Mouse (Mus musculus): ENCODE measurements around the gene Mov10l1. TPM values are rescaled to one million over a fixed set of nuclear protein-coding genes. Genes with fewer than 3 reads are reported as not detected.

Gene Mov10l1
- polyA plus RNA-seq, 1 experiment from 2014 or later, result not detected

GRCm38 (mm10) chr15:89000367-89000766 is 17.7 kb downstream of the Mov10l1 start:
- 85% methylated on average over 2 of the region's 2 CpGs for WGBS
- no peak overlapping the region for H3K4me3 ChIP-seq (replicated peaks; ENCODE audit: low read length)
- H3K4me2 ChIP-seq (ENCODE audit: low read length), result no peak overlapping the region
- H3K9ac ChIP-seq (replicated peaks; ENCODE audit: low read depth, low read length), result no peak overlapping the region
- H3K4me1 ChIP-seq (replicated peaks; ENCODE audit: control insufficient read depth, insufficient read depth, low read length), result no peaks in the 10 kb centered on the region
- H3K27me3 ChIP-seq (replicated peaks; ENCODE audit: control insufficient read depth, insufficient read depth, low read length), result no peaks in the 10 kb centered on the region
- no peaks in the 10 kb centered on the region for H3K36me3 ChIP-seq (ENCODE audit: control insufficient read depth, insufficient read depth)
- H3K9me3 ChIP-seq (ENCODE audit: control insufficient read depth, low read length), result no peaks in the 10 kb centered on the region
- ATAC-seq, result no peak
- H3K27ac ChIP-seq (ENCODE audit: low read length), result no peak overlapping the region

DNA sequence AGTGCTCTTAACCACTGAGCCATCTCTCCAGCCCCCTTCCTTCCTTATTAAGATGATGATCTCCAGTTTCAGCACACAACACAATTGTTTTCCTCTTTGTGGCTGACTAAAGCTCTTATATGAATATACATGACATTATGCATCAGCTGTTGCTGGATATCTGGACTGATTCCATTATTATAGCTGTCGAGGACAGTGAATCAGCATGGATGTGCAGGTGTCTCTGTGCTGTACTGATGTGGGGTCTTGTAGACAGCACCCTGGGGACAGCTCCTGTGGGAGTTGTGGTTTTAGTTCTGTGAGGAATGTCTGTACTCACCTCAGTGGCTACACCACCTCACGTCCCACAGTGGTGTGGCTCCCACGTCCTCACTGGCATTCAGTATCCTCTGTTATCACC is 18.5 kb downstream of the Mov10l1 start:
- Histone ChIP-seq H3K27me3 (replicated peaks; ENCODE audit: control insufficient read depth, insufficient read depth, low read length) (no peaks in the 10 kb centered on the region), H3K9ac (replicated peaks; ENCODE audit: low read depth, low read length) (no peak overlapping the region), H3K4me3 (replicated peaks; ENCODE audit: low read length) (no peak overlapping the region), H3K4me1 (replicated peaks; ENCODE audit: control insufficient read depth, insufficient read depth, low read length) (no peaks in the 10 kb centered on the region), H3K27ac (ENCODE audit: low read length) (no peak overlapping the region), H3K36me3 (ENCODE audit: control insufficient read depth, insufficient read depth) (no peaks in the 10 kb centered on the region), H3K4me2 (ENCODE audit: low read length) (no peak overlapping the region), H3K9me3 (ENCODE audit: control insufficient read depth, low read length) (no peaks in the 10 kb centered on the region)
- no peak for ATAC-seq
- 70% methylated on average over 3 of the region's 3 CpGs for WGBS

- 92% methylated on average over 7 of the region's 7 CpGs for WGBS
- Histone ChIP-seq H3K36me3 (ENCODE audit: control insufficient read depth, insufficient read depth) (no peaks in the 10 kb centered on the region), H3K27ac (ENCODE audit: low read length) (no peak overlapping the region), H3K27me3 (replicated peaks; ENCODE audit: control insufficient read depth, insufficient read depth, low read length) (no peaks in the 10 kb centered on the region), H3K4me2 (ENCODE audit: low read length) (no peak overlapping the region), H3K9ac (replicated peaks; ENCODE audit: low read depth, low read length) (no peak overlapping the region), H3K4me3 (replicated peaks; ENCODE audit: low read length) (no peak overlapping the region), H3K4me1 (replicated peaks; ENCODE audit: control insufficient read depth, insufficient read depth, low read length) (no peaks in the 10 kb centered on the region), H3K9me3 (ENCODE audit: control insufficient read depth, low read length) (no peaks in the 10 kb centered on the region)
- ATAC-seq, result no peak
Observed at GRCm38 (mm10) chr15:89007002-89007401, 24.3 kb downstream of the Mov10l1 start.

DNA sequence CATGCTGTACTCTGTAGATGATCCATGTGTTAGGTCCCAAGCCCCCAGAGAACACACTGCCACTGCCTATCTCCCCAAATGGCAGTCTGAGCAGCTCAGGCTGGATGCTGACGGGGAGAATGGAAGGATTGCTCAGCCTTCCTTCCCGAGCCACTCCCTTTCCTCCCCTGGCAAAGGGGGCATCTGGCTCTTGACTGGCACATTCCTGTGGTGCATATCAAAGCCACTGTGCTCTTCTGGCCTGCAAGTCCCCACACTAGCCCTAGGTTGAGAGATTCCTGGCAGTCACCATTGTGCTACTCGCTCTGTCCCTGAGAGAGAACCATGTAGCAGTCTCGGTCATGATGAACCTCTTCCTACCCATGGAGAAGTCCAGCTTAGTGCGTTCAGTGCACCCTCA is 25.1 kb downstream of the Mov10l1 start:
- no peaks in the 10 kb centered on the region for H3K36me3 ChIP-seq (ENCODE audit: control insufficient read depth, insufficient read depth)
- no peak overlapping the region for H3K9ac ChIP-seq (replicated peaks; ENCODE audit: low read depth, low read length)
- H3K27me3 ChIP-seq (replicated peaks; ENCODE audit: control insufficient read depth, insufficient read depth, low read length), result no peaks in the 10 kb centered on the region
- H3K4me2 ChIP-seq (ENCODE audit: low read length), result no peak overlapping the region
- H3K9me3 ChIP-seq (ENCODE audit: control insufficient read depth, low read length), result no peaks in the 10 kb centered on the region
- H3K4me3 ChIP-seq (replicated peaks; ENCODE audit: low read length), result no peak overlapping the region
- 87% methylated on average over 5 of the region's 5 CpGs for WGBS
- no peak overlapping the region for H3K27ac ChIP-seq (ENCODE audit: low read length)
- H3K4me1 ChIP-seq (replicated peaks; ENCODE audit: control insufficient read depth, insufficient read depth, low read length), result no peaks in the 10 kb centered on the region
- ATAC-seq, result no peak

DNA sequence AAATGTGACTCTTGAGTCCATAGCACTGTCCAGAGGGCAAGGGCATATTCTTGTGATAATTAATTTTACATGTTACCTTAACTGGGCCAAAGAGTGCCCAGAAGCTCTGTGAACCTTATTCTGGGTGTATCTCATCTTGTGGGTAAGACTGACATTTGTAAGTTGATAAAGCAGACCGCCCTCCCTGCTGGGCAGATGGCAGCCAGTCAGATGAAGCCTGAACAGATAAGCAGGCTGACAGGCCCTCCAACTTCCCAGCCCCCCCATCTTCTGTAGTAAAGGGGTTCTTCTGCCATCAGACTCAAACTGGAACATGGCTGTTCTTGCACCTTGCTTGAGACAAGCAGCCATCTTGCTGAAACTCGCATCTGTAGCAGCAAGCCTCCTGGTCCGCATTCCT is 34.0 kb downstream of the Mov10l1 start:
- ATAC-seq, result no peak
- H3K4me1 ChIP-seq (replicated peaks; ENCODE audit: control insufficient read depth, insufficient read depth, low read length), result no peaks in the 10 kb centered on the region
- WGBS, result 91% methylated on average over 3 of the region's 3 CpGs

DNA sequence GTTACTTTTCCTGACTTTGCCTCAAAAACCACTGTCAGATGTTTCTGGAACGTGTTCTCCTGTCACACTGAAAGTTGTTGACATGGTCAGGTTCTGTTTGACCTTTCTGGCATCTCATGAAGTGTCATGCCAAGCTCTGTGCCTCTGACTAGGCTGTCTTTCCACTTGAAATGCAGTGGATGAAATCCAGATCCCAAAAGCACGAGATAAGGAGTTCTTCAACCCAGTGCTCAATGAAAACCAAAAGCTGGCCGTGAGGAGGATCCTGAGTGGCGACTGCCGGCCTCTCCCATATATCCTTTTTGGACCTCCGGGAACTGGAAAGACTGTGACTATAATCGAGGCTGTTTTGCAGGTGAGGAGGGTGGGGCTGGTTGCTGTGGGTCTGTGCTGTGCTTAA is 37.4 kb downstream of the Mov10l1 start:
- H3K4me3 ChIP-seq (replicated peaks; ENCODE audit: low read length), result no peak overlapping the region
- no peak overlapping the region for H3K9ac ChIP-seq (replicated peaks; ENCODE audit: low read depth, low read length)
- no peaks in the 10 kb centered on the region for H3K36me3 ChIP-seq (ENCODE audit: control insufficient read depth, insufficient read depth)
- H3K27me3 ChIP-seq (replicated peaks; ENCODE audit: control insufficient read depth, insufficient read depth, low read length), result no peaks in the 10 kb centered on the region
- H3K27ac ChIP-seq (ENCODE audit: low read length), result no peak overlapping the region
- 81% methylated on average over 7 of the region's 7 CpGs for WGBS
- no peaks in the 10 kb centered on the region for H3K9me3 ChIP-seq (ENCODE audit: control insufficient read depth, low read length)
- ATAC-seq, result no peak
- no peaks in the 10 kb centered on the region for H3K4me1 ChIP-seq (replicated peaks; ENCODE audit: control insufficient read depth, insufficient read depth, low read length)
- H3K4me2 ChIP-seq (ENCODE audit: low read length), result no peak overlapping the region

More for the DNA sequence above, 34.0 kb downstream of the Mov10l1 start:
- H3K27me3 ChIP-seq (replicated peaks; ENCODE audit: control insufficient read depth, insufficient read depth, low read length), result no peaks in the 10 kb centered on the region
- H3K36me3 ChIP-seq (ENCODE audit: control insufficient read depth, insufficient read depth), result no peaks in the 10 kb centered on the region
- no peaks in the 10 kb centered on the region for H3K9me3 ChIP-seq (ENCODE audit: control insufficient read depth, low read length)
- no peak overlapping the region for H3K4me3 ChIP-seq (replicated peaks; ENCODE audit: low read length)
- H3K4me2 ChIP-seq (ENCODE audit: low read length), result no peak overlapping the region
- no peak overlapping the region for H3K9ac ChIP-seq (replicated peaks; ENCODE audit: low read depth, low read length)
- no peak overlapping the region for H3K27ac ChIP-seq (ENCODE audit: low read length)

GRCm38 (mm10) chr15:89020492-89020891 is 37.8 kb downstream of the Mov10l1 start:
- H3K27ac ChIP-seq (ENCODE audit: low read length), result no peak overlapping the region
- WGBS, result 85% methylated on average over 7 of the region's 7 CpGs
- H3K9me3 ChIP-seq (ENCODE audit: control insufficient read depth, low read length), result no peaks in the 10 kb centered on the region
- H3K27me3 ChIP-seq (replicated peaks; ENCODE audit: control insufficient read depth, insufficient read depth, low read length), result no peaks in the 10 kb centered on the region
- ATAC-seq, result no peak
- H3K36me3 ChIP-seq (ENCODE audit: control insufficient read depth, insufficient read depth), result no peaks in the 10 kb centered on the region
- H3K4me2 ChIP-seq (ENCODE audit: low read length), result no peak overlapping the region
- H3K4me1 ChIP-seq (replicated peaks; ENCODE audit: control insufficient read depth, insufficient read depth, low read length), result no peaks in the 10 kb centered on the region
- H3K4me3 ChIP-seq (replicated peaks; ENCODE audit: low read length), result no peak overlapping the region
- no peak overlapping the region for H3K9ac ChIP-seq (replicated peaks; ENCODE audit: low read depth, low read length)

DNA sequence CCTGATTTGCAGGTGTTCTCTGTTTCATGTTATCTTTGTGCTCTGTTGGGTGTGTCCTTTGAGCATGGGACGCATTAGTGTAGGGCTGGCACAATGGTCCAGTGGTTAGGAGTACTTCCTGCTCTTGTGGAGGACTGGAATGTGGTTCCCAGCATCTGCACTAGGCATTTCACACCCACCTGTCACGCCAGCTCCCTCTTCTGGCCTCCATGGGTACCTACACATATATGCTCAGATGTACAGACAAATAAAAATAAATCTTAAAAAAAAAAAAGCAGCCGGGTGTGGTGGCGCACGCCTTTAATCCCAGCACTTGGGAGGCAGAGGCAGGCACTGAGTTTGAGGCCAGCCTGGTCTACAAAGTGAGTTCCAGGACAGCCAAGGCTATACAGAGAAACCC is 61.7 kb downstream of the Mov10l1 start:
- H3K4me3 ChIP-seq (replicated peaks; ENCODE audit: low read length), result no peak overlapping the region
- 76% methylated on average over 5 of the region's 5 CpGs for WGBS
- no peaks in the 10 kb centered on the region for H3K27me3 ChIP-seq (replicated peaks; ENCODE audit: control insufficient read depth, insufficient read depth, low read length)
- ATAC-seq, result no peak
- H3K36me3 ChIP-seq (ENCODE audit: control insufficient read depth, insufficient read depth), result no peaks in the 10 kb centered on the region
- H3K4me1 ChIP-seq (replicated peaks; ENCODE audit: control insufficient read depth, insufficient read depth, low read length), result no peaks in the 10 kb centered on the region
- H3K9me3 ChIP-seq (ENCODE audit: control insufficient read depth, low read length), result peaks cover 6% of the 10 kb centered on the region; the same call in 1 of the 2 replicates
- no peak overlapping the region for H3K4me2 ChIP-seq (ENCODE audit: low read length)
- H3K9ac ChIP-seq (replicated peaks; ENCODE audit: low read depth, low read length), result no peak overlapping the region
- H3K27ac ChIP-seq (ENCODE audit: low read length), result no peak overlapping the region

DNA sequence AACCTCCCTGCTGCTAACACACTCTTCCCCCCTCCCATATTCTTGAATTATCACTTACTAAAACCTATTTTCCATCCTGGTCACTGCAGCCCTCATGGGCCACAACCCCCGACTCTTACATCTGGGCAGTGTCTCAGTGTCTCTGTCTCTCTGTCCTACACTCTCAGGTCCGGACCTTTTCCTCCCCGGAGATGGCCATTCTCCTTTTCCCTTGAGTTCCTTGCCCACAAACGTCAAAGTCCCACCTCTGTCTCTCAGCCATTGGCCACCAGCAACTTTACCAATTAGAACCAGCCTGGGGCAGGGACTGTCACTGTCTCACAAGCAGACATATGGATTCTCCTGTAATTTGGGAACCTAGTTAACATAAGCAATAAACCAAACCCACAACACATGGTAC is 63.6 kb downstream of the Mov10l1 start:
- no peaks in the 10 kb centered on the region for H3K4me1 ChIP-seq (replicated peaks; ENCODE audit: control insufficient read depth, insufficient read depth, low read length)
- no peak overlapping the region for H3K9ac ChIP-seq (replicated peaks; ENCODE audit: low read depth, low read length)
- H3K27me3 ChIP-seq (replicated peaks; ENCODE audit: control insufficient read depth, insufficient read depth, low read length), result no peaks in the 10 kb centered on the region
- 78% methylated on average over 4 of the region's 4 CpGs for WGBS
- no peak overlapping the region for H3K4me3 ChIP-seq (replicated peaks; ENCODE audit: low read length)
- no peaks in the 10 kb centered on the region for H3K36me3 ChIP-seq (ENCODE audit: control insufficient read depth, insufficient read depth)
- H3K27ac ChIP-seq (ENCODE audit: low read length), result no peak overlapping the region
- peaks cover 6% of the 10 kb centered on the region; the same call in 1 of the 2 replicates for H3K9me3 ChIP-seq (ENCODE audit: control insufficient read depth, low read length)
- no peak for ATAC-seq
- H3K4me2 ChIP-seq (ENCODE audit: low read length), result no peak overlapping the region

DNA sequence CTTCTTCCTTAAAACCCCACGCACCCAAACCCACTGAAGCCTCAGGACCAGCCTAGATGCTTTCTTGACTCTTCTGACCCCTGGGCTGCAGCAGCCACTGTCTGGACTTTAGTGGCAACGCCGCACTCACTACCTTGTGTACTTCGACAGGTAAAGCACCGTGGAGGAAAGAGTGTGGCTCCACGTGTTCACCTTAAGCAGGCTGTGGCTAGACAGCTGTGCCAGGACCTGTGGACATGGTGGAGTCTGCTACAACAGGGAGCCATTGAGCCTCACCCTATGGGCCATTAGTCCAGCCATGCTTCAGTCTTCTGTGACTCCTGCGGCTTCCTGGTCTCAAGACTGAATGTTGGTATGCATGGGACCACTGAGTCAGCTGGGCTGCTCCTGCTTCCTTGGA is 72.0 kb downstream of the Mov10l1 start:
- Histone ChIP-seq H3K27ac (ENCODE audit: low read length) (no peak overlapping the region), H3K27me3 (replicated peaks; ENCODE audit: control insufficient read depth, insufficient read depth, low read length) (no peaks in the 10 kb centered on the region), H3K4me3 (replicated peaks; ENCODE audit: low read length) (no peak overlapping the region), H3K4me1 (replicated peaks; ENCODE audit: control insufficient read depth, insufficient read depth, low read length) (peaks cover 6% of the 10 kb centered on the region), H3K9ac (replicated peaks; ENCODE audit: low read depth, low read length) (no peak overlapping the region), H3K9me3 (ENCODE audit: control insufficient read depth, low read length) (no peaks in the 10 kb centered on the region), H3K4me2 (ENCODE audit: low read length) (no peak overlapping the region), H3K36me3 (ENCODE audit: control insufficient read depth, insufficient read depth) (no peaks in the 10 kb centered on the region)
- WGBS, result 90% methylated on average over 7 of the region's 7 CpGs
- no peak for ATAC-seq

All from forebrain, embryonic 16.5 days (tissue).